Mouse (Mus musculus) hindbrain, embryonic 11.5 days (tissue): ENCODE results near the gene Mmp1b. TPM values are rescaled to one million over a fixed set of nuclear protein-coding genes. Genes with fewer than 3 reads are reported as not detected.
"Not testable (repeated sequence)": the region's sequence is repeated elsewhere in the genome, so short reads cannot be mapped to it uniquely, and the experiment has no call there.

Experiments
- ATAC-seq: fragments of 200-750 bp; cut with Nextera tagmentation; 2 replicates; pipeline ENCODE4 v1.8.0; 2017; ENCODE audit warnings: mild to moderate bottlenecking, moderate TSS enrichment, moderate library complexity; ENCODE audit not compliant: low FRiP score
- DNase-seq: peaks from one replicate; pipeline ENCODE4 v3.0.0-alpha.2; 2015; ENCODE audit warnings: low spot score
- H3K27ac ChIP-seq: fragments of 300-500 bp; sonication (generic); 2 replicates; pipeline ENCODE4 v1.5.1; 2014; ENCODE audit warnings: mild to moderate bottlenecking, low read depth, low read length
- H3K27me3 ChIP-seq: fragments of 300-500 bp; sonication (generic); 2 replicates; pipeline ENCODE4 v1.6.1; 2014; ENCODE audit warnings: mild to moderate bottlenecking, low read length, moderate library complexity, mixed read lengths; ENCODE audit not compliant: control insufficient read depth, insufficient read depth
- H3K36me3 ChIP-seq: fragments of 300-500 bp; sonication (generic); 2 replicates; pipeline ENCODE4 v1.6.1; 2014; ENCODE audit warnings: mild to moderate bottlenecking, low read length, moderate library complexity, mixed read lengths; ENCODE audit not compliant: control insufficient read depth, insufficient read depth
- H3K4me1 ChIP-seq: fragments of 300-500 bp; sonication (generic); replicated peaks from 2 replicates; pipeline ENCODE4 v1.6.1; 2014; ENCODE audit warnings: low read length, mixed read lengths; ENCODE audit not compliant: control insufficient read depth, insufficient read depth
- H3K4me2 ChIP-seq: fragments of 300-500 bp; sonication (generic); replicated peaks from 2 replicates; pipeline ENCODE4 v1.6.1; 2014; ENCODE audit warnings: mild to moderate bottlenecking, low read depth, low read length
- H3K4me3 ChIP-seq: fragments of 300-500 bp; sonication (generic); 2 replicates; pipeline ENCODE4 v1.5.1; 2014; ENCODE audit warnings: low read depth, low read length
- H3K9ac ChIP-seq: fragments of 300-500 bp; sonication (generic); 2 replicates; pipeline ENCODE4 v1.6.1; 2014; ENCODE audit warnings: low read depth, low read length
- H3K9me3 ChIP-seq: fragments of 300-500 bp; sonication (generic); 2 replicates; pipeline ENCODE4 v1.6.1; 2016; ENCODE audit warnings: low read length; ENCODE audit not compliant: control insufficient read depth
- WGBS: fragments of 180-500 bp; shearing (Covaris S2); extraction: QIAGEN DNeasy Blood & Tissue Kit; methylation state at CpG from one replicate; pipeline ENCODE4 v1.1.7; 2014; 5-methylcytosine and 5-hydroxymethylcytosine counted together
- polyA plus RNA-seq: library from polyadenylated mRNA; unstranded; fragments of >200 nt; fragmentation: Nextera tagmentation; extraction: Ambion mirVana; gene quantifications from 2 replicates; pipeline ENCODE4 v1.2.1, GENCODE M21; 2014

Mmp1b gene
- polyA plus RNA-seq, result not detected in 2 replicates

DNA sequence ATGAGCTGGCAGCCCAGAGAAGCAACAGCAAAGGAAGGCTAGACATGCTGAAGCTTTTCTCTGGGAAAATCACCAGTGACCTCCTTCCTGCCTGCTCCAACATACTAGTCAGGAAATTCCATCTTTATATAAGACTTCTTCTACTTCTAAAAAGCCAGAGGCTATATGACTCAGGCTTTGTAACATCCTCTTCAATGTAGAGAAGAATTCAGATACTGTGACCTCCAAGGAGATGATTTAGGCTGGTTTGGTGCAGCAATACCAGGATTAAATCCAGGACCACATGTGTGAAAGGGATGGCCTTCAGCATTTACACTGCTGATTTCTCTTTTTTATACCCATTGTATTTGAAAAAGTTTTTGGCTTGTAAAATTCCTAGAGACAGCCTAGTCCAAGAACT is at the start of gene Mmp1b:
Gene Mmp1b (minus strand): TSS at position 101 of the 400 bp plus-strand sequence.
- no peaks in the 10 kb centered on the region for H3K4me1 ChIP-seq
- no peaks in the 10 kb centered on the region for H3K27me3 ChIP-seq
- H3K36me3 ChIP-seq, result no peaks in the 10 kb centered on the region
- H3K4me3 ChIP-seq, result no peak within 1 kb of the TSS
- H3K27ac ChIP-seq, result no peak within 1 kb of the TSS
- ATAC-seq, result no peak
- H3K9ac ChIP-seq, result no peak within 1 kb of the TSS
- DNase-seq, result no peak
- no peaks in the 10 kb centered on the region for H3K9me3 ChIP-seq
- H3K4me2 ChIP-seq, result no peak within 1 kb of the TSS

DNA sequence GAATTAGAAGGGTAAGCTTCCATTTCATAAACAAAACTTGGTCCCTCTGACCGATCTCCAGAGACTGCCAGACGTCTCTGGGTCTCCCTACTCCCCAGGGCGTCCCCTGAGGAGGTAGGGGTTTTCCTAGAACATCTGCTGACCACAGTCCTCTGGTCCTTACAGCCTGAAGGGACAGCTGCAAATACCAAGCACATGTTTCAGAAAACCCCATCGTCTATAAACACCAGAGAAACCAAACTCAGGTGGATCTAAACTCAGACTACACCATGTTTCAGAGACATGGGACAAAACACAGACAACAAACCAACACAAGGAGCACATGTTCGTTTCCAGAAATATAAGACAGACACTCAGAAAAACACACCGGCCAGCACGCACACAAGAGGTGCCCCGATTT is 8.7 kb upstream of the Mmp1b start:
- not testable (repeated sequence) for ATAC-seq, H3K9ac ChIP-seq, H3K4me2 ChIP-seq, H3K36me3 ChIP-seq, H3K27ac ChIP-seq, H3K4me1 ChIP-seq, H3K9me3 ChIP-seq, H3K4me3 ChIP-seq, H3K27me3 ChIP-seq, DNase-seq
- WGBS, result 88% methylated on average over 8 of the region's 8 CpGs

DNA sequence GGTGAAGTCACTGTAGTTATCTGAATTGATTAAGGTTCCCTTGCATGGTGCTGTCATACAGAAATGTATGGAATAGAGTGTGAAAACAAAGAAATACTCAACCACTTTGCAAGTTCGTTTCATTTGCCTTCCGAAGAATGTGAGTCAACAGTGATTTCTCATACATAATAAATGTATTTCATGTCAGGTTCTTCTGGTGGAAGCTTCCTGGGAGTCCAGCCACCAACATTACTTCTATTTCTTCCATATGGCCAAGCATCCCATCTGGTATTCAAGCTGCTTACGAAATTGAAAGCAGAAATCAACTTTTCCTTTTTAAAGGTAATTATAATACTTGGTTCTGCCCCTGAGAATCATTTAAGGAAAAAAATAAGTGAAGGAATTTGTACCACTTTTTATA is 33.3 kb downstream of the Mmp1b start:
- Histone ChIP-seq H3K36me3 (no peaks in the 10 kb centered on the region), H3K9ac (no peak overlapping the region), H3K9me3 (no peaks in the 10 kb centered on the region), H3K4me3 (no peak overlapping the region), H3K27me3 (no peaks in the 10 kb centered on the region), H3K4me2 (no peak overlapping the region), H3K4me1 (no peaks in the 10 kb centered on the region), H3K27ac (no peak overlapping the region)
- ATAC-seq (no peak), DNase-seq (no peak)
- 80% methylated on average over 3 of the region's 3 CpGs for WGBS

GRCm38 (mm10) chr9:7345513-7345912 is 42.3 kb downstream of the Mmp1b start:
- Histone ChIP-seq H3K9me3 (no peaks in the 10 kb centered on the region), H3K36me3 (no peaks in the 10 kb centered on the region), H3K27ac (no peak overlapping the region), H3K4me2 (no peak overlapping the region), H3K4me1 (no peaks in the 10 kb centered on the region), H3K4me3 (no peak overlapping the region), H3K27me3 (no peaks in the 10 kb centered on the region), H3K9ac (no peak overlapping the region)
- WGBS, result 94% methylated on average over 2 of the region's 2 CpGs
- ATAC-seq (no peak), DNase-seq (no peak)

DNA sequence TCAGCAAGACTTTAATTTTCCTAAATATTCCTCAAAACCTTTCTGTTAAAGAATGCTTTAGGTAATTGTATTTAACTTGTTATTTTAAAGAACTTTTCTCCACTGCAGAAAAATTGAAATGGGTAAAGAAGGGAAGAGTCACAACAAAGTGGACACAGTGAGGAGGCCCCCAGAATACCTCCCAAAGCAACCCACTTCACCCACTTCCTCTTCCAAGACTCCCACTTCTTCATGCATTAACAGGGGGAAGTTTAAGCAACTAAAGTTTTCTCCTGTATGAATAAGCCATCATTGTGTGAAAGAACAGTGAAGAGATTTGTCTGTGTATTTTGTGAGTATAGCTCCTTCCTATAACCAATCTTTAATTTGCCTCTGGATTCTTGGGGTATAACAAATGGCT is 43.7 kb downstream of the Mmp1b start, which contains the start of gene Mmp12:
Gene Mmp12 (plus strand): TSS at position 275 of the 400 bp plus-strand sequence.
- no peak for DNase-seq

DNA sequence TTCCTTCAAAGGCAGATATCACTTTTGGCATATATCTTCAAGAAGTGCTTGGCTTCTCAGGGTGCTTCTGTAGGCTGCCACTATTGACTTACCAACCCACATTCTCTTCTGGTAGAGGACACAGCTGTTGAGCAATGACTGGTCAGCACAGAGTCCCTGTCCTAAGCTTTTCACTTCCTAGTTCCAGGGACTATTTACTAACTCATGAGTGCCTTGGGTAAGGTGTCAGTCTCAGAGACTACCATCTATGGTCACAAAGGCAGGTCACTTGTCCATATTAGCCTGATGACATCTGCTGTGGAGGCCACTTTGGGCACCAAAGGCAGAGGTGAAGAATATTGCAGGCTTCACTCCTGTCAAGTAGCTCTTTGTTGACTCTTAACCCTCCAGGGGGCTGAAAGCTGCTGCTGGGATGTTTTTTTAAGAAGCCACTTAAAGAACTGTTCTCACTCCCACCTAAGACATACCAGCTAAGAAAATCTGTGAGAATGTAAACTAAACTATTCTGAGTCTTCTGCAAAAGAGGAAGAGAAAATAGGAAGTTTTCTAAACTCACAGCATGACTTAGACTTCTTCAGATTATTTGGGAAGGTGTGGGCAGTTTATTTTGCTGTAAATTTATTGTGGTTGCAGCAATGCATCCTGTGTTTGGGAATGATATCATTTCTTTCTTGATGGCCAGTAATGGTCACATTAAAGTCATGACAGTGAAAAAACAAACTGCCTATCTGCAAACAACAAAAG is 50.9 kb downstream of the Mmp1b start:
- no peak for ATAC-seq

More for the DNA sequence above, 43.7 kb downstream of the Mmp1b start, which contains the start of gene Mmp12:
- no peaks in the 10 kb centered on the region for H3K4me1 ChIP-seq
- no peaks in the 10 kb centered on the region for H3K9me3 ChIP-seq
- no peaks in the 10 kb centered on the region for H3K27me3 ChIP-seq
- no peak within 1 kb of the TSS for H3K27ac ChIP-seq
- H3K36me3 ChIP-seq, result no peaks in the 10 kb centered on the region
- no peak for ATAC-seq
- no peak within 1 kb of the TSS for H3K4me2 ChIP-seq
- no peak within 1 kb of the TSS for H3K4me3 ChIP-seq
- H3K9ac ChIP-seq, result no peak within 1 kb of the TSS

GRCm38 (mm10) chr9:7335766-7336680 is 51.8 kb downstream of the Mmp1b start:
- H3K4me3 ChIP-seq, result no peak overlapping the region
- H3K27ac ChIP-seq, result no peak overlapping the region
- no peaks in the 10 kb centered on the region for H3K27me3 ChIP-seq
- ATAC-seq, result no peak
- H3K4me2 ChIP-seq, result no peak overlapping the region
- H3K36me3 ChIP-seq, result no peaks in the 10 kb centered on the region
- no peaks in the 10 kb centered on the region for H3K4me1 ChIP-seq
- 95% methylated on average over 5 of the region's 6 CpGs for WGBS
- H3K9ac ChIP-seq, result no peak overlapping the region
- no peaks in the 10 kb centered on the region for H3K9me3 ChIP-seq
- DNase-seq, result no peak

More for the DNA sequence above, 50.9 kb downstream of the Mmp1b start:
- Histone ChIP-seq H3K9ac (no peak overlapping the region), H3K4me1 (no peaks in the 10 kb centered on the region), H3K27me3 (no peaks in the 10 kb centered on the region), H3K4me3 (no peak overlapping the region), H3K4me2 (no peak overlapping the region), H3K9me3 (no peaks in the 10 kb centered on the region), H3K36me3 (no peaks in the 10 kb centered on the region), H3K27ac (no peak overlapping the region)
- DNase-seq, result no peak

DNA sequence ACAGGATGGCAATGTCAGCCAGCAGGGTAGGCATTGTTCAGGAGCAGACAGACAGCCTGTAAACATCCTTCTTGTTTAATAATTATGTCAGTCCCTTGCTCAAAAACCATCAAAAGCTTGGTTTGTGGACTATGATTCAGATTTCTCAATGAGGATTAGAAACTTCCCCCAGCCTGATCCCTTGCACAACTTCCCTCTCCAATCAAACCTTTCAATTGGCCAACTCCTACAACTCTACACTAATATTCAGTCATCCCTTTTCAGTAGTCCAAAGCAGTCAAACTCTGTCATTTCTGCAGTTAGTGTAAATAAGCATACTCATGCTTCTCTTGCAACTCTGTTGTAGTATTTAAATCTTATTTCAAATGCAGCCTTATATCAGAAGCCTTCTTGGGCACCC is 56.0 kb downstream of the Mmp1b start:
- ATAC-seq (no peak), DNase-seq (no peak)
- Histone ChIP-seq H3K9ac (no peak overlapping the region), H3K27ac (no peak overlapping the region), H3K4me2 (no peak overlapping the region), H3K4me3 (no peak overlapping the region), H3K9me3 (no peaks in the 10 kb centered on the region), H3K27me3 (no peaks in the 10 kb centered on the region), H3K36me3 (no peaks in the 10 kb centered on the region), H3K4me1 (no peaks in the 10 kb centered on the region)
